Mouse (Mus musculus) left cerebral cortex, adult 8-10 months (tissue): ENCODE measurements at regions not wholly inside any gene's neighbourhood (a gene's known extent, or its start where the extent isn't known, plus 50 kb on each side); places are given as distances from the start of the nearest gene placed in this dataset.

Experiments
- DNase-seq, 2 experiments: peaks; one replicate each; pipeline ENCODE4 v3.0.0; 2022; ENCODE audit warnings: low spot score in 2 of 2

GRCm38 (mm10) chr1:79522394-79522793 is 82.5 kb upstream of the Scg2 start:
- DNase-seq = no peak

GRCm38 (mm10) chr1:79505677-79506076 is 65.8 kb upstream of the Scg2 start:
- DNase-seq = peak in 1 of 2 experiments; percentile 19
